Mouse (Mus musculus): ENCODE measurements around the gene March1. TPM values are rescaled to one million over a fixed set of nuclear protein-coding genes. Genes with fewer than 3 reads are reported as not detected.

Gene March1
- total and polyA plus RNA-seq, 2 experiments = 0.44 to 4.4 TPM

DNA sequence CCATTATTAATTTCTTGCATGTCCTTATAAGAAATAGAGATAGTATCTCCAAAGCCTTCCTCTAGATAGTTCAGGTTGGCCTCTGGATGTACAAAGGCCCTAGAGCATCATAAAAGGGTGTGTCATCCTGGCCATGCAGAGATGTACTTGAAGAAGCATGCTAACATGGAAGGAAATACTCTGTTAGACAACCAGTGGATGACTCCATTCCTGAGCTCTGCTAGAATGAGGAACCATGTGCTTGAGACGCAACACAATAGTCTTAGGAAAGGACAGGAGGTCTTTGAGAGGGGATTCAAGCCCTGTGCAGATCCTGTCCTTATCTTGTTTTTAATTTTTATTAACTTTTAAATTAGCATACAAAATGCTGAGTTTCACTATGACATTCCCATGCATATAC, 819.1 kb downstream of the March1 start:
- Histone ChIP-seq H3K9ac (ENCODE audit: low read depth, low read length) (no peak overlapping the region), H3K79me2 (ENCODE audit: control insufficient read depth, insufficient read depth, low read length) (no peaks in the 10 kb centered on the region), H3K36me3 (ENCODE audit: control insufficient read depth, insufficient read depth, low read length) (no peaks in the 10 kb centered on the region), H3K27ac (replicated peaks; ENCODE audit: insufficient read depth, low read depth, low read length) (no peak overlapping the region), H3K4me1 (ENCODE audit: control insufficient read depth, insufficient read depth, low read length) (no peaks in the 10 kb centered on the region), H3K4me3 (ENCODE audit: insufficient read depth, low read depth, low read length) (no peak overlapping the region), H3K27me3 (ENCODE audit: control insufficient read depth, insufficient read depth, low read length) (no peaks in the 10 kb centered on the region)
- no peak for TF ChIP-seq CTCF (IDR thresholded peaks at IDR 0.05; ENCODE audit: low read depth, low read length)
- TF ChIP-seq POLR2A (IDR thresholded peaks at IDR 0.05; ENCODE audit: extremely low read depth, insufficient read depth, low read length) = no peak
- peak; percentile 11 for DNase-seq (ENCODE audit: extremely low read depth, low read depth, low spot score)
- WGBS = 87% methylated on average over 1 of the region's 1 CpGs

DNA sequence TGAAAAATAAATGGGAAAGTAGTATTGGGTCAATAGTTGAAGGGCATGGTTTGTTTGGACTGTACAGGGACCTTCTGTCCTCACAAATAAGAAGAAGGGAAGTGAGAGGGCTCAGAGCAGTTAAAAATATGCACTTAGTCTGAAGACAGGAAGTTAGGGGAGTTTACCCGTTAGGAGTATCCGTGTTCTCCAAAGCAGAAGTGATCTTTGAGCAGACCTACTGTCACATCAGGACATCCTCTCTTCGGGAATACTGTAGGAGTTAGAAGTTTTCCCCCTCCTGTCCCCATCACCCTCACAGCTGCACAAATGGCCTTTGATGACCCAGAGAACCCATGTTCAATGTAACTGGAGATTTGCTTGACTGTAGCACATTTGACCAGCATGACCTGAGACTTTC, 820.2 kb downstream of the March1 start:
- TF ChIP-seq CTCF (IDR thresholded peaks at IDR 0.05; ENCODE audit: low read depth, low read length) (no peak), POLR2A (IDR thresholded peaks at IDR 0.05; ENCODE audit: extremely low read depth, insufficient read depth, low read length) (no peak)
- Histone ChIP-seq H3K36me3 (ENCODE audit: control insufficient read depth, insufficient read depth, low read length) (no peaks in the 10 kb centered on the region), H3K27me3 (ENCODE audit: control insufficient read depth, insufficient read depth, low read length) (no peaks in the 10 kb centered on the region), H3K79me2 (ENCODE audit: control insufficient read depth, insufficient read depth, low read length) (no peaks in the 10 kb centered on the region), H3K9ac (ENCODE audit: low read depth, low read length) (no peak overlapping the region), H3K27ac (replicated peaks; ENCODE audit: insufficient read depth, low read depth, low read length) (peak overlapping the region; percentile 13), H3K4me1 (ENCODE audit: control insufficient read depth, insufficient read depth, low read length) (no peaks in the 10 kb centered on the region), H3K4me3 (ENCODE audit: insufficient read depth, low read depth, low read length) (no peak overlapping the region)
- WGBS = 52% methylated on average over 3 of the region's 3 CpGs
- peak; percentile 45 for DNase-seq (ENCODE audit: extremely low read depth, low read depth, low spot score)

DNA sequence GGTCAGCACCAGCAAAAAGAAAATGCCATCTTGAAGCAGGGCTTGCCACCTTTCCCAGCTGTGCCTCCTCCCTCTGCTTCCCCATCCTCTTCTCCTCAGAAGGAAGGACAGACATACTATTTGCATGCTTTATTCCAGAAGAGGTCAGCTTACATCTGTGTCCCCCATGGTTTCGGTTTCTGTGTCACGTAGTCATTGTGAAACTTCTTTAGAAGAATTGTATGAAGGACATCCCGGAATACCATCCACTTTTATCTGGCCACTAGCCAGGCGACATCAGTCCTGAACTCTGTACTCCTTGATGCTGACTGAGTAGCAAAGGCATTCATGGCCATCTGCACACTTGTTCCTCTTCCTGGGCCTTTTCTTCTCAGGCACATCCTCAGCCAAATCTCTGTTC, 820.8 kb downstream of the March1 start:
- peak overlapping the region; percentile 13 for H3K27ac ChIP-seq (replicated peaks; ENCODE audit: insufficient read depth, low read depth, low read length)
- peak; percentile 46 for DNase-seq (ENCODE audit: extremely low read depth, low read depth, low spot score)
- TF ChIP-seq CTCF (IDR thresholded peaks at IDR 0.05; ENCODE audit: low read depth, low read length) (no peak), POLR2A (IDR thresholded peaks at IDR 0.05; ENCODE audit: extremely low read depth, insufficient read depth, low read length) (no peak)
- 52% methylated on average over 4 of the region's 4 CpGs for WGBS
- H3K4me3 ChIP-seq (ENCODE audit: insufficient read depth, low read depth, low read length) = no peak overlapping the region
- H3K27me3 ChIP-seq (ENCODE audit: control insufficient read depth, insufficient read depth, low read length) = no peaks in the 10 kb centered on the region
- H3K36me3 ChIP-seq (ENCODE audit: control insufficient read depth, insufficient read depth, low read length) = no peaks in the 10 kb centered on the region
- H3K79me2 ChIP-seq (ENCODE audit: control insufficient read depth, insufficient read depth, low read length) = no peaks in the 10 kb centered on the region
- no peaks in the 10 kb centered on the region for H3K4me1 ChIP-seq (ENCODE audit: control insufficient read depth, insufficient read depth, low read length)
- no peak overlapping the region for H3K9ac ChIP-seq (ENCODE audit: low read depth, low read length)

DNA sequence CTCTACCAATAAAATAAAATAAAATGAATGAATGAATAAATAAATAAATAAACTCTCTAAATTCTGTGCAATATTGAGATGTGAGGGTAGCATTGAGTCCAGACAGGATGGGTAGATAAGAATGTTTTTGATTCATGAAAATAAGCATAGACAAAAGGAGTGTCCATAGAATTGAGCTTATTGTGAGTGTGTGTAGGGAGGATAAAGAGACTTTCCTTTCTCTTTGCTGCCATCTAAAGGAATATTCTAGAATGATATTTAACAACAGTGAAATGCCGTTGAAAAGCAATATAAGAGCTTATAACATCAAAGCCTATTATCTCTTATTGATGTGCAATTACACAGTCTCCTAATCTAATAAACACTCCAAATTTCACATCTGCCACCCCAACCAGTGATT, 823.4 kb downstream of the March1 start:
- no peaks in the 10 kb centered on the region for H3K4me1 ChIP-seq (ENCODE audit: control insufficient read depth, insufficient read depth, low read length)
- H3K9ac ChIP-seq (ENCODE audit: low read depth, low read length) = no peak overlapping the region
- H3K36me3 ChIP-seq (ENCODE audit: control insufficient read depth, insufficient read depth, low read length) = no peaks in the 10 kb centered on the region
- 0% methylated on average over 1 of the region's 1 CpGs for WGBS
- peak; percentile 20 for DNase-seq (ENCODE audit: extremely low read depth, low read depth, low spot score)
- no peaks in the 10 kb centered on the region for H3K79me2 ChIP-seq (ENCODE audit: control insufficient read depth, insufficient read depth, low read length)
- H3K4me3 ChIP-seq (ENCODE audit: insufficient read depth, low read depth, low read length) = no peak overlapping the region
- no peak for TF ChIP-seq CTCF (IDR thresholded peaks at IDR 0.05; ENCODE audit: low read depth, low read length)
- no peak for TF ChIP-seq POLR2A (IDR thresholded peaks at IDR 0.05; ENCODE audit: extremely low read depth, insufficient read depth, low read length)
- no peak overlapping the region for H3K27ac ChIP-seq (replicated peaks; ENCODE audit: insufficient read depth, low read depth, low read length)
- no peaks in the 10 kb centered on the region for H3K27me3 ChIP-seq (ENCODE audit: control insufficient read depth, insufficient read depth, low read length)

DNA sequence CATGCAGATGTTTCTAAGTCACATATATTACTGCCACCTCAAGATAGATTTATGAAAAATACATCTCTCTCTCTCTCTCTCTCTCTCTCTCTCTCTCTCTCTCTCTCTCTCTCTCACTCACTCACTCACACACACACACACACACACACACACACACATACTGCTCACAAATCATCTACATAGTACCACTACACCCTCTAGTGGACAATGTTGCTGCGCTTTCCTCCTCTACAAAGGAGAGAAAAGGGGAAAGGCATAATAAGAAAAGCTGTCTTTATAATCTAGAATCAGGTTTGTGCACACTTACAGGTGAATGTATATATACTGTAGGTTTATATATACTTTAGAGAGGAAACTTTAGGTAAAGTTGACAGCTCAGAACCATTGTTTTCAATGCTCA, 825.1 kb downstream of the March1 start:
- H3K27me3 ChIP-seq (ENCODE audit: control insufficient read depth, insufficient read depth, low read length) = no peaks in the 10 kb centered on the region
- H3K9ac ChIP-seq (ENCODE audit: low read depth, low read length) = no peak overlapping the region
- H3K36me3 ChIP-seq (ENCODE audit: control insufficient read depth, insufficient read depth, low read length) = no peaks in the 10 kb centered on the region
- TF ChIP-seq CTCF (IDR thresholded peaks at IDR 0.05; ENCODE audit: low read depth, low read length) = no peak
- TF ChIP-seq POLR2A (IDR thresholded peaks at IDR 0.05; ENCODE audit: extremely low read depth, insufficient read depth, low read length) = no peak
- H3K4me3 ChIP-seq (ENCODE audit: insufficient read depth, low read depth, low read length) = no peak overlapping the region
- H3K27ac ChIP-seq (replicated peaks; ENCODE audit: insufficient read depth, low read depth, low read length) = no peak overlapping the region
- H3K79me2 ChIP-seq (ENCODE audit: control insufficient read depth, insufficient read depth, low read length) = no peaks in the 10 kb centered on the region
- WGBS = 21% methylated on average over 1 of the region's 1 CpGs
- peak; percentile 34 for DNase-seq (ENCODE audit: extremely low read depth, low read depth, low spot score)
- no peaks in the 10 kb centered on the region for H3K4me1 ChIP-seq (ENCODE audit: control insufficient read depth, insufficient read depth, low read length)

DNA sequence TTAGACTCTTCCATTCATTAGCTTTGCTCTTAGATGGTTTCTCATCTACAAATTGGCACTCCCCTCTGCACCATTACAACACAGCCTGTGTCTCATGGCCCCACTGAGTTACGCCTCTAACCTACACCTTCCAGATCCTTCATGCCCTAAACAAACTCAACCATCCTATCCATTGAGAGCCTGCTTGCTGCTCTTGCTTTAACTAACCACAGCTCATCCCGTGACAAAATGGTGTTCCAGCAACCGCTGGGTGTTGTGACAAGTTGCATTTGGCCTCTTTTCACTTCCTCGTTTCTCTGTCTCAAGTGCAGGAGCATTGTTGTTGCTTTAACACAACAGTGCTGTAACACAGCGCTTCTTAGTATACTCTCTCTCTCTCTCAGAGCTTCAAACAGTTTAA, 826.4 kb downstream of the March1 start:
- TF ChIP-seq CTCF (IDR thresholded peaks at IDR 0.05; ENCODE audit: low read depth, low read length) (no peak), POLR2A (IDR thresholded peaks at IDR 0.05; ENCODE audit: extremely low read depth, insufficient read depth, low read length) (no peak)
- Histone ChIP-seq H3K4me3 (ENCODE audit: insufficient read depth, low read depth, low read length) (no peak overlapping the region), H3K79me2 (ENCODE audit: control insufficient read depth, insufficient read depth, low read length) (no peaks in the 10 kb centered on the region), H3K27me3 (ENCODE audit: control insufficient read depth, insufficient read depth, low read length) (no peaks in the 10 kb centered on the region), H3K27ac (replicated peaks; ENCODE audit: insufficient read depth, low read depth, low read length) (no peak overlapping the region), H3K4me1 (ENCODE audit: control insufficient read depth, insufficient read depth, low read length) (no peaks in the 10 kb centered on the region), H3K36me3 (ENCODE audit: control insufficient read depth, insufficient read depth, low read length) (no peaks in the 10 kb centered on the region), H3K9ac (ENCODE audit: low read depth, low read length) (no peak overlapping the region)
- peak; percentile 24 for DNase-seq (ENCODE audit: extremely low read depth, low read depth, low spot score)
- 57% methylated on average over 5 of the region's 5 CpGs for WGBS

All from liver, adult 2 months (tissue).